Mouse (Mus musculus): ENCODE data around the gene Vmn1r234. TPM values are rescaled to one million over a fixed set of nuclear protein-coding genes. Genes with fewer than 3 reads are reported as not detected.
"Not testable (repeated sequence)": the region's sequence is repeated elsewhere in the genome, so short reads cannot be mapped to it uniquely, and the experiment has no call there.

The Vmn1r234 gene
- not detected in 2 replicates for polyA plus RNA-seq (2016; fragmentation: Nextera tagmentation; extraction: Ambion mirVana)

GRCm38 (mm10) chr17:21225787-21226186 lies at the start of gene Vmn1r234:
TSS of gene Vmn1r234 (plus strand) at chr17:21226087.
- no peaks in the 10 kb centered on the region; the same call in 1 of the 2 replicates for H3K9me3 ChIP-seq
- no peak for ATAC-seq (ENCODE audit: low FRiP score, low read depth)
- no peak within 1 kb of the TSS for H3K4me2 ChIP-seq (replicated peaks)
- no peak within 1 kb of the TSS for H3K4me3 ChIP-seq
- H3K36me3 ChIP-seq, result no peaks in the 10 kb centered on the region
- 83% methylated on average over 1 of the region's 1 CpGs for WGBS
- H3K27me3 ChIP-seq (replicated peaks), result no peaks in the 10 kb centered on the region
- no peak within 1 kb of the TSS for H3K9ac ChIP-seq
- H3K27ac ChIP-seq, result no peak within 1 kb of the TSS
- no peaks in the 10 kb centered on the region for H3K4me1 ChIP-seq

GRCm38 (mm10) chr17:21211081-21211480 lies 14.8 kb upstream of the Vmn1r234 start:
- not testable (repeated sequence) for H3K4me3 ChIP-seq; H3K27me3 ChIP-seq (replicated peaks); H3K4me1 ChIP-seq; H3K27ac ChIP-seq; ATAC-seq (ENCODE audit: low FRiP score, low read depth); H3K36me3 ChIP-seq; H3K4me2 ChIP-seq (replicated peaks); H3K9ac ChIP-seq; H3K9me3 ChIP-seq
- WGBS, result 90% methylated on average over 1 of the region's 1 CpGs

- H3K4me1 ChIP-seq, result no peaks in the 10 kb centered on the region
- no peak for ATAC-seq (ENCODE audit: low FRiP score, low read depth)
- H3K27me3 ChIP-seq (replicated peaks), result no peaks in the 10 kb centered on the region
- no peak overlapping the region for H3K4me2 ChIP-seq (replicated peaks)
- no peak overlapping the region for H3K4me3 ChIP-seq
- H3K9ac ChIP-seq, result no peak overlapping the region
- no peaks in the 10 kb centered on the region for H3K9me3 ChIP-seq
- no peaks in the 10 kb centered on the region for H3K36me3 ChIP-seq
- H3K27ac ChIP-seq, result no peak overlapping the region
- WGBS, result 32% methylated on average over 9 of the region's 9 CpGs
Measured at GRCm38 (mm10) chr17:21231654-21232053, 5.8 kb downstream of the Vmn1r234 start.

GRCm38 (mm10) chr17:21256111-21256510 lies 30.2 kb downstream of the Vmn1r234 start, which contains the start of gene Vmn1r235:
TSS of gene Vmn1r235 (plus strand) at chr17:21256411.
- Histone ChIP-seq H3K4me1 (no peaks in the 10 kb centered on the region), H3K4me3 (no peak within 1 kb of the TSS), H3K36me3 (no peaks in the 10 kb centered on the region), H3K4me2 (replicated peaks) (no peak within 1 kb of the TSS), H3K9me3 (no peaks in the 10 kb centered on the region), H3K27ac (no peak within 1 kb of the TSS), H3K27me3 (replicated peaks) (no peaks in the 10 kb centered on the region), H3K9ac (no peak within 1 kb of the TSS)
- no peak for ATAC-seq (ENCODE audit: low FRiP score, low read depth)

GRCm38 (mm10) chr17:21272103-21272502 lies 46.2 kb downstream of the Vmn1r234 start:
- 11% methylated on average over 4 of the region's 4 CpGs for WGBS
- H3K4me2 ChIP-seq (replicated peaks), result no peak overlapping the region
- H3K4me1 ChIP-seq, result no peaks in the 10 kb centered on the region
- H3K36me3 ChIP-seq, result no peaks in the 10 kb centered on the region
- H3K27me3 ChIP-seq (replicated peaks), result no peaks in the 10 kb centered on the region
- H3K9ac ChIP-seq, result no peak overlapping the region
- no peak overlapping the region for H3K27ac ChIP-seq
- H3K9me3 ChIP-seq, result no peaks in the 10 kb centered on the region
- H3K4me3 ChIP-seq, result no peak overlapping the region
- peak; percentile 58; the same call in 1 of the 2 replicates for ATAC-seq (ENCODE audit: low FRiP score, low read depth)

GRCm38 (mm10) chr17:21282642-21283041 lies 56.8 kb downstream of the Vmn1r234 start, which contains the start of gene Vmn1r236:
TSS of gene Vmn1r236 (plus strand) at chr17:21282942.
- 81% methylated on average over 3 of the region's 3 CpGs for WGBS
- no peaks in the 10 kb centered on the region for H3K27me3 ChIP-seq (replicated peaks)
- no peak for ATAC-seq (ENCODE audit: low FRiP score, low read depth)

GRCm38 (mm10) chr17:21284395-21284794 lies 58.5 kb downstream of the Vmn1r234 start:
- H3K4me2 ChIP-seq (replicated peaks), result no peak overlapping the region
- no peaks in the 10 kb centered on the region for H3K9me3 ChIP-seq
- no peak overlapping the region for H3K9ac ChIP-seq
- H3K27ac ChIP-seq, result no peak overlapping the region
- no peaks in the 10 kb centered on the region for H3K4me1 ChIP-seq
- H3K4me3 ChIP-seq, result no peak overlapping the region
- no peak for ATAC-seq (ENCODE audit: low FRiP score, low read depth)
- H3K27me3 ChIP-seq (replicated peaks), result no peaks in the 10 kb centered on the region
- no peaks in the 10 kb centered on the region for H3K36me3 ChIP-seq

More at GRCm38 (mm10) chr17:21282642-21283041, 56.8 kb downstream of the Vmn1r234 start, which contains the start of gene Vmn1r236:
- Histone ChIP-seq H3K4me2 (replicated peaks) (no peak within 1 kb of the TSS), H3K4me1 (no peaks in the 10 kb centered on the region), H3K9me3 (no peaks in the 10 kb centered on the region), H3K27ac (no peak within 1 kb of the TSS), H3K4me3 (no peak within 1 kb of the TSS), H3K36me3 (no peaks in the 10 kb centered on the region), H3K9ac (no peak within 1 kb of the TSS)

Small RNA genes within 50 kb of the gene (microRNA-seq; reads per million reads assigned to microRNA genes)
- gene Gm26384, result not detected

Other genes with a start within 250 kb of the Vmn1r234 start
- not detected in 2 replicates for gene Vmn1r233, start 229.6 kb upstream of the Vmn1r234 start, polyA plus RNA-seq (2016; fragmentation: Nextera tagmentation; extraction: Ambion mirVana)
- gene Zfp160, start 217.2 kb upstream of the Vmn1r234 start, polyA plus RNA-seq (2016; fragmentation: Nextera tagmentation; extraction: Ambion mirVana), result 17.6 and 19.8 TPM in 2 replicates
- not detected in 2 replicates for gene Vmn1r235, start 30.3 kb downstream of the Vmn1r234 start, polyA plus RNA-seq (2016; fragmentation: Nextera tagmentation; extraction: Ambion mirVana)
- not detected in 2 replicates for gene Vmn1r236, start 56.9 kb downstream of the Vmn1r234 start, polyA plus RNA-seq (2016; fragmentation: Nextera tagmentation; extraction: Ambion mirVana)
- gene Vmn1r237, start 85.8 kb downstream of the Vmn1r234 start, polyA plus RNA-seq (2016; fragmentation: Nextera tagmentation; extraction: Ambion mirVana), result not detected in 2 replicates
- 2.7 and 3.2 TPM in 2 replicates for gene Zfp677, start 157.7 kb downstream of the Vmn1r234 start, polyA plus RNA-seq (2016; fragmentation: Nextera tagmentation; extraction: Ambion mirVana)
- gene Zfp54, start 197.1 kb downstream of the Vmn1r234 start, polyA plus RNA-seq (2016; fragmentation: Nextera tagmentation; extraction: Ambion mirVana), result 3.5 and 4.1 TPM in 2 replicates
- 13.8 and 15.1 TPM in 2 replicates for gene Zfp51, start 224.3 kb downstream of the Vmn1r234 start, polyA plus RNA-seq (2016; fragmentation: Nextera tagmentation; extraction: Ambion mirVana)

Data from neural tube, embryonic 12.5 days (tissue).